Mouse (Mus musculus): ENCODE data around the gene Lacc1. TPM values are rescaled to one million over a fixed set of nuclear protein-coding genes. Genes with fewer than 3 reads are reported as not detected.

Lacc1 gene
- polyA plus RNA-seq (2016; fragmentation: Nextera tagmentation; extraction: Ambion mirVana), result 5.5 TPM in 2 replicates

DNA sequence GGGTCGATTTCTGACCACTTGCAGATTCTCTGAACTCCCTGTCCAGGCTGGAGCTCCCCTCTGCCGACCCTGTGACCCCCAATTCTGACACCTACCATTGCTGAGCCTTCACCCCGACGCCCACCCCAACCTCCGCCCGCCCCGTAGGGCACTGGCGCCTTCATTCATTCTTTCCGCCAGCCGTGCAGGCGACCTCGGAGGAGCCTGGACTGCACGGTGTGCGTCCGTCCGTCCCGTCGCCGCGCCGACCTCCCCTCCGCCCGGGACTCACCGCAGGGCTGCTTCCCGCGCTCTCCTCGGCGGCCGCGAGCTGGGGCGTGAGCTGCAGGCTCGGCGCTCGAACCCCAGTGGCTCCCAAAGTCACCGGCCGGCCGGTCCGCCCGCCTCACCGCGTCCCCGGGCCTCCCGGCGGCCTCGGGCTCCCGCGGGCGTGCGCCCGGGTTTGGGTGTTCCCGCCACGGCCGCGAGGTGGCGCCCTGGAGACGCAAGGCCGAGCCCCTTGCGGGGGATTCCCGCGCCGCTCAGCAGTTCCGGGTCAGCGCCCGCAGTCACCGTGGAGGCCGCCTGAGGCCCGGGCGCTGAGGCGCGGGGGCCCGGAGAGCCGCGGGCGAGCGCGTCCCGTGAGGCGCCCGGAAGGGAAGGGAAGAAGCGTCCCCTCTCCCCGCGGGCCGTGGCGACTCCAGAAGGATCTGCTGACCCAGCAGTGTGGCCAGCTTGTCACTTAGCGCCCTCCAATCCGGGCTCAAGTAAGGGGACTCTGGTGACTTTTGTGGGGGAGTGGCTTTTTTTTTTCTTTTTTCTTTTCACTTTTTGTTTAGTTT is at the start of gene Lacc1, which contains the start of gene Ccdc122:
Lacc1 (minus strand) TSS at position 679 of the 821 bp plus-strand sequence.
Ccdc122 (plus strand) TSS at position 547 of the 821 bp plus-strand sequence.
- WGBS, result under 1% methylated on average over 69 of the region's 86 CpGs
- H3K9ac ChIP-seq, result peak within 1 kb of the TSS; percentile 37

DNA sequence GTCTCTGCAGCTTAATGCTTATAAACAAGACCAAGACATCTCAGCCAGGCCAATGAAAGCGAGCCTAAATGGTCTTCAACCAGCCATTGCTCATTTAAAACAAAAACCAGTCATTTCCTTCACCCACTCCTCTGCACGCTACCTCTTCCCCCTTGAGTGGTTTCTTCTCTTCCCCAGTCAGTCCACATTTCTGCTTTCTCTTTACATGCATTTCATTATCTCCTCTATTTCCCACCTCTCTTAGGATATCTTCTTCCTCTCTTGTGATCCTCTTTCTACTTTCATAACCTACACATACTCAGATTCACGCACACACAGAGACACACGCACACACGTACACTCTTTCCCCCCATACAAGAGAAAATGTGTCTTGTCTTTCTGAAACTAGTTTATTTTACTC is 44.5 kb upstream of the Lacc1 start:
- H3K9me3 ChIP-seq (replicated peaks), result no peaks in the 10 kb centered on the region
- no peaks in the 10 kb centered on the region for H3K27me3 ChIP-seq
- H3K27ac ChIP-seq, result no peak overlapping the region
- no peak overlapping the region for H3K4me3 ChIP-seq
- no peaks in the 10 kb centered on the region for H3K36me3 ChIP-seq
- 96% methylated on average over 5 of the region's 5 CpGs for WGBS
- H3K4me1 ChIP-seq, result no peaks in the 10 kb centered on the region
- no peak for ATAC-seq (ENCODE audit: low FRiP score)
- H3K9ac ChIP-seq, result no peak overlapping the region
- H3K4me2 ChIP-seq (replicated peaks), result no peak overlapping the region

More for the DNA sequence above, at the start of gene Lacc1, which contains the start of gene Ccdc122:
- H3K27me3 ChIP-seq, result peaks cover 2% of the 10 kb centered on the region; the same call in 1 of the 2 replicates
- no peak within 1 kb of the TSS for H3K27ac ChIP-seq
- peaks cover 4% of the 10 kb centered on the region; the same call in 1 of the 2 replicates for H3K4me1 ChIP-seq
- H3K4me3 ChIP-seq, result peak within 1 kb of the TSS; percentile 55
- H3K4me2 ChIP-seq (replicated peaks), result peak within 1 kb of the TSS; percentile 70
- H3K9me3 ChIP-seq (replicated peaks), result no peaks in the 10 kb centered on the region
- no peaks in the 10 kb centered on the region for H3K36me3 ChIP-seq
- peak; percentile 63; the same call in 1 of the 2 replicates for ATAC-seq (ENCODE audit: low FRiP score)

DNA sequence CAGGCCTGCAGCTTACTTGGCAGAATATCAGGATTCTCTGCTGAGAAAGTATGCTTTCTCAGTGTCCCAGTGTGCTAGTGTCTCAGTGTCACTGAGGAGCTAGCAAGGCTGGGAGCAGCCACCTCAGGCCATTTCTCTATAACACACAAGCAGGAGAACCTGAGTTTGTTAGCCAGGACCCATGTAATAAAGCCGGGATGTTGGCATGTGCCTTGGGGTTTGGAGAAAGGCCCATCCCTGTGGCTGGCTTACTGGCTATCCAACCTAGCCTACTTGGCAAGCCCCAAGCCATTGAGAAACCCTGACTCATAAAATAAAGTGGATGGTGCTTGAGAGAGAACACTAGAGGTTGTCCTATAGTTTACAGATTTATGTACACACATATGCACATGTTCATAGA is 32.7 kb upstream of the Lacc1 start:
- WGBS, result 96% methylated on average over 1 of the region's 1 CpGs
- ATAC-seq (ENCODE audit: low FRiP score), result no peak

DNA sequence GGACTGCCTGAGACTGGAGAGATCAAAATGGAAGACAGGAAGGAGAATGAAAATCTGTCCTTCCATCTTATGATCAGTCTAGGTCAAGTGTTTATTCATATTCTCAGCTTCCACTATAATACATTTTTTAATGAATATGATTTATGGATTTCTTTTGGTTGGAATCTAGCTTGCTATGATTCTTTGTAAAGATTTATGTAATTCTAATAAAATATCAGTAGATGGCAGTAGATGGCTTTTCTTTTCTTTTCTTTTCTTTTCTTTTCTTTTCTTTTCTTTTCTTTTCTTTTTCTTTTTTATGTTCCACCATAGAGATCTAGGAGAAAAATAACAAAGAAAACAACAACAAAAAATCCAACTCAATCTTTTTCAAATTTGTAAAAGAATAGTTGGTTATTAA is 16.6 kb upstream of the Lacc1 start:
- H3K4me3 ChIP-seq, result no peak overlapping the region
- no peak overlapping the region for H3K4me2 ChIP-seq (replicated peaks)
- H3K27me3 ChIP-seq, result no peaks in the 10 kb centered on the region
- H3K27ac ChIP-seq, result no peak overlapping the region
- no peak overlapping the region for H3K9ac ChIP-seq
- H3K36me3 ChIP-seq, result no peaks in the 10 kb centered on the region
- H3K4me1 ChIP-seq, result no peaks in the 10 kb centered on the region
- no peaks in the 10 kb centered on the region for H3K9me3 ChIP-seq (replicated peaks)
- ATAC-seq (ENCODE audit: low FRiP score), result no peak

More for the DNA sequence above, 32.7 kb upstream of the Lacc1 start:
- no peak overlapping the region for H3K4me2 ChIP-seq (replicated peaks)
- H3K36me3 ChIP-seq, result no peaks in the 10 kb centered on the region
- H3K27me3 ChIP-seq, result no peaks in the 10 kb centered on the region
- no peaks in the 10 kb centered on the region for H3K9me3 ChIP-seq (replicated peaks)
- H3K27ac ChIP-seq, result no peak overlapping the region
- no peak overlapping the region for H3K4me3 ChIP-seq
- no peaks in the 10 kb centered on the region for H3K4me1 ChIP-seq
- no peak overlapping the region for H3K9ac ChIP-seq

DNA sequence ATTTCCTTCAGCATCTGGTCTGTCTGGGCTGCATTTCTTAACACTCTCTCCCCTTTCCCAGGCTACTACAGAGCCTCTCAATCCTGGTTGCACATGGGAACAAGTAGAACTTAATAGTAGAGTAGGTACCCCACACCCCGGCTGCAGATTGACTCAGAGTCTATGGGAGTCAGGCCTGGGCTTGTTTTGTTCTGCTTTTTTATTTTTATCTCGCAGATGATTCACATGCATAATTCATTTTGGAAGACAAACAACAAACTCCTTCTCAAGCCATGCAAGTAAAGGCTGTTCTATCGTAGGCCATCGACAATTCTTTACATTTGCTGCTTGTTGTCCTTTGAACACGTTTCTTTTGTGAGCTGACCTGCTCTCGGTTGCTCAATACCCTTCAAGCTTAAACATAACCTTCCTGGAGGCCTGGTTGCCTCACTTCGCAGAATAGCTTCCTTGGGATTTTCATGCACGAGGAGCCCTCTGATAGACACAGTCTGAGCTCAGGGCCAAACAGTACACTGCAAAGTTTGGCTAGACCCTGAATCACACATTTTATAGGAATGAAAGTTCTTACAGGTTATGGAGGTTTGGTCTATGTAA is 1.2 kb upstream of the Lacc1 start:
- Histone ChIP-seq H3K9me3 (replicated peaks) (no peaks in the 10 kb centered on the region), H3K27ac (no peak overlapping the region), H3K36me3 (no peaks in the 10 kb centered on the region), H3K4me1 (peaks cover 4% of the 10 kb centered on the region; the same call in 1 of the 2 replicates), H3K9ac (no peak overlapping the region), H3K4me3 (no peak overlapping the region), H3K27me3 (peaks cover 2% of the 10 kb centered on the region; the same call in 1 of the 2 replicates), H3K4me2 (replicated peaks) (no peak overlapping the region)
- 75% methylated on average over 8 of the region's 8 CpGs for WGBS
- no peak for ATAC-seq (ENCODE audit: low FRiP score)

DNA sequence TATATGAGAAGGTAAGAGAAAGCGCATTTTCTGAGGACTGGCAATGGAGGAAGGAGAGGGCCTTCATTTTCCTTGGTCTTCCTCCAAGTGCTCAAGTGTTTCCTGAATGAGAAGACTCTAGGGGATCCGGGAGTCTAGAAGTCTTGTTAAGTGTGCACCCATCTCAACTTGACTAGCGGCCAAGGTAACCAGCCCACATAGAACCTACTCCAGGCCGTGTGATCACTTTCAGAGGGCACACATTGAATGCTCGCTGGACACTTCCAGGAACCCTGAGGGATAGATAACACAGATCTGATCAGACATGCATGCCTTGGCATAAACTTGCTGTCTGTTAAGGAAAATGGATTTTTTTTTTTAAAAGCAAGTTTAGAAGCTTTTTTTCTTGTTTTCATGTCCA is 626 bp upstream of the Lacc1 start:
- Histone ChIP-seq H3K4me2 (replicated peaks) (no peak overlapping the region), H3K9me3 (replicated peaks) (no peaks in the 10 kb centered on the region), H3K27me3 (peaks cover 2% of the 10 kb centered on the region; the same call in 1 of the 2 replicates), H3K4me1 (peaks cover 4% of the 10 kb centered on the region; the same call in 1 of the 2 replicates), H3K36me3 (no peaks in the 10 kb centered on the region), H3K9ac (no peak overlapping the region), H3K27ac (no peak overlapping the region), H3K4me3 (no peak overlapping the region)
- WGBS, result 89% methylated on average over 5 of the region's 5 CpGs
- ATAC-seq (ENCODE audit: low FRiP score), result no peak

DNA sequence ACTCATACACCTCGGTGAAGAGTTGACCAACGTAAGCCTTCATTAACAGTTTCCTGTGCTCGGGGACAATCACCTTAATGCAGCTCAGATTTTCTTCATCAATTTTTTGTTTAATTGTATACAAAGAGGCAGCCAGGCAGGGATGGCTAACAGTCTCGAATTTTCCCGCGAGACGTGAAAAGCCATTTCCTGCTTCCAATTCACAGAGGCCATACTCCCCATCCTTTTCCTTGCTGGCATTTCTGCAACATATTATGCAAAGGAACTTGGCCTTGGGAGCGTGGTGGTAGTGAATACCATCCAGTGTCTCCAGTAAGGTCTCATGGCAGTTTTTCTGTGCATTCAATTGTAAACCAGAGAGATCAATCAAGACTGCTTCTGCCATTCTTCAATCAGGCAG is 1.7 kb downstream of the Lacc1 start:
- H3K9ac ChIP-seq, result no peak overlapping the region
- H3K4me2 ChIP-seq (replicated peaks), result no peak overlapping the region
- no peak overlapping the region for H3K27ac ChIP-seq
- peaks cover 2% of the 10 kb centered on the region; the same call in 1 of the 2 replicates for H3K27me3 ChIP-seq
- no peaks in the 10 kb centered on the region for H3K9me3 ChIP-seq (replicated peaks)
- peaks cover 4% of the 10 kb centered on the region; the same call in 1 of the 2 replicates for H3K4me1 ChIP-seq
- 81% methylated on average over 8 of the region's 8 CpGs for WGBS
- ATAC-seq (ENCODE audit: low FRiP score), result no peak
- H3K36me3 ChIP-seq, result no peaks in the 10 kb centered on the region
- no peak overlapping the region for H3K4me3 ChIP-seq

DNA sequence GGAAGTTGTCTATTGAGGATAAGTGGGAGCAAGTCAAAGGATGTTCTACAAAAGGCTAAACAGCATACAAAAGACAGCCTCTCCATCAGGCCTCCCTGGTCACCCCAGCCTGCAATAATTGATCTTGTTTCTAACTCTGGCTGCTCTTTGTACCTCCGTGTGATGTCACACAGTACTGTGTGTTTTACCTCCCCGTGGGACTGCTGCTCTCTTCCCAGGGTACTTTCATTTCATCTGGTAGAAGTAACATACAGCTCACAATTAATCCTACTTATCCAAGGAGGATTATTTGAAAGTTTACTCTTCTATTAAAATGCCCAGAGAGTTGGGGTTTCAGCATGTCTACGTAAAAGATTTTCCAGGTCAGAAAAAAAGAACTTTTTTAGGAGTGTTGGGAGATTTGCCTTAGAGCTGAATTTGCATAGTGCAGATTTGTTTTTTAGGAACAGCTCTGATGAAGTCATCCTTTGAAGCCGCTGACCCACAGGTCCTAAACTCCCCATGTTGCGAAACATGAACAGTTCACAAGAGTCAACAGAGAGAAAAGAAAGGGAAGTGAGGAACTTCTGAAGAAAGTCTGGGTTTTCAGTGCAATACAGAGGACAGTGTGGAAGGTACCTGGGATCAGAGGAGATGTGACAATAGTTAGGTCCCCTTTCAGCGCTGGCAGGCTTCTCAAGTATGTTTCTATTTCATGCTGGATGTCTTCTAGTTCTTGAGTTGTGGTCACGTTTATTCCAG is 2.4 kb downstream of the Lacc1 start:
- ATAC-seq (ENCODE audit: low FRiP score), result no peak
- WGBS, result 62% methylated on average over 7 of the region's 7 CpGs
- H3K4me1 ChIP-seq, result peaks cover 4% of the 10 kb centered on the region; the same call in 1 of the 2 replicates
- H3K4me2 ChIP-seq (replicated peaks), result no peak overlapping the region
- H3K9me3 ChIP-seq (replicated peaks), result no peaks in the 10 kb centered on the region
- no peak overlapping the region for H3K27ac ChIP-seq
- no peak overlapping the region for H3K9ac ChIP-seq
- peaks cover 2% of the 10 kb centered on the region; the same call in 1 of the 2 replicates for H3K27me3 ChIP-seq
- H3K4me3 ChIP-seq, result no peak overlapping the region
- no peaks in the 10 kb centered on the region for H3K36me3 ChIP-seq

DNA sequence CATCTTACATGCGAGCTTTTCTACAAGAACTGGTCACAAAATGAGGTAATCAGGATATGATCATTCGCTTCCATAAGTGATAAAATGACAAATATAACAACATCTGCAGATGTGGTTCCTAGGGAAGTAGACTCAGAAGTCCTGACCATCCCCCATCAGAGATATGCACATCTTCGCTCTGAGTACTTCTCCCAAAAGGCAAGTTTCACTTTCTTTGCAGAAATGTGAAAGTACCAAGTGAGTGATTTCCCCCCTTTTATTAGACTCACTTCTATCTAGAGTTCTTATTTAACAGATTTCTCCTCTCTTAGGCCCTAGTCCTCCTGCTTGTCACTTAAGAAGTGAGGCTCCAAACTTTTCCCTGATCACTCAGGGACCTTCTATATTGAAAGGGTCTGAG is 3.3 kb downstream of the Lacc1 start:
- Histone ChIP-seq H3K9me3 (replicated peaks) (no peaks in the 10 kb centered on the region), H3K9ac (no peak overlapping the region), H3K4me3 (no peak overlapping the region), H3K27ac (no peak overlapping the region), H3K4me1 (peaks cover 4% of the 10 kb centered on the region; the same call in 1 of the 2 replicates), H3K27me3 (peaks cover 2% of the 10 kb centered on the region; the same call in 1 of the 2 replicates), H3K4me2 (replicated peaks) (no peak overlapping the region), H3K36me3 (no peaks in the 10 kb centered on the region)
- no peak for ATAC-seq (ENCODE audit: low FRiP score)
- 93% methylated on average over 3 of the region's 3 CpGs for WGBS

DNA sequence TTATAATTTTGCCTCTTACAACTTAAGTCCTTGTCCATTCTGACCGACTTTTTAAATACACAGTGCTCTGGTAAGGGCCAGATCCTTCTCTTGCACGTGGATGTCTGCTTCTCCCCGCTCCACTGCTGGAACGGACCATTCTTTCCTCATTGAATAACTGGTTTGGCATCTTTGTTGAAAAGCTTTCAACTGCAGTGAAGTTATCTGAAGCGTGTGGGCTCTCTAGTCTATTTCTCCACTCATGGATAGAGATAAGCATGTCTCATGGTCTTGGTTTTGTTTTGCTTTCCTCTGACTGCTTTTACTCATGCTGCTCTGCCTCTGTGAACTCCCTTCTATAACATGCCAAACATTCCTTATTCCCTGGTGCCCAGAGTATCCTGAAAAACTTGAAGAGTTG is 4.3 kb downstream of the Lacc1 start:
- Histone ChIP-seq H3K9ac (no peak overlapping the region), H3K9me3 (replicated peaks) (no peaks in the 10 kb centered on the region), H3K27me3 (peaks cover 2% of the 10 kb centered on the region; the same call in 1 of the 2 replicates), H3K27ac (no peak overlapping the region), H3K4me1 (peaks cover 4% of the 10 kb centered on the region; the same call in 1 of the 2 replicates), H3K4me3 (no peak overlapping the region), H3K4me2 (replicated peaks) (no peak overlapping the region), H3K36me3 (no peaks in the 10 kb centered on the region)
- no peak for ATAC-seq (ENCODE audit: low FRiP score)
- WGBS, result 57% methylated on average over 5 of the region's 5 CpGs

DNA sequence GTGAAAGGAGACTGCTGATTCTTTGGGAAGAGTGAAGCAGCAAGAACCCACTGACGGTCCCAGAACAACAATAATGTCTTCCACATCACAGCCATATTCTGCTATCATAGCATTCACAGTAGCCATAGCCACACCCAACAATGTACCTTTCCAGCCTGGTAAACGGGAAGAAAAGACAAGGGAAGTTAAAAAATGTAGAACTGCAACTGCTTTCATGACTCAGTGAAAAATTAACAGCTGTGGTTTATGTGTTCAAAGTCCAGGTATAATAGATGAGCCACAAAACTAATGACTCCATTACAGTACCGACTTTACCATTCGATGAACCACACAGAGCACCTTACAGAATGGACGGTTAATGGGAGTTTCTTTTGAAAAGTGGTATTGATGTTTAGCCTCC is 5.9 kb downstream of the Lacc1 start:
- Histone ChIP-seq H3K9ac (no peak overlapping the region), H3K4me1 (no peaks in the 10 kb centered on the region), H3K4me2 (replicated peaks) (no peak overlapping the region), H3K9me3 (replicated peaks) (no peaks in the 10 kb centered on the region), H3K27ac (no peak overlapping the region), H3K4me3 (no peak overlapping the region), H3K27me3 (no peaks in the 10 kb centered on the region), H3K36me3 (no peaks in the 10 kb centered on the region)
- ATAC-seq (ENCODE audit: low FRiP score), result no peak
- 89% methylated on average over 5 of the region's 5 CpGs for WGBS
